Mouse (Mus musculus) embryonic fibroblast, embryonic 13.5 days (primary cell): ENCODE data around the gene Kalrn. TPM values are rescaled to one million over a fixed set of nuclear protein-coding genes. Genes with fewer than 3 reads are reported as not detected.

Experiments used
- H3K27ac ChIP-seq: 2 replicates; pipeline ENCODE4 v1.5.1; 2012; ENCODE audit warnings: low read length, control low read depth, inconsistent platforms; ENCODE audit not compliant: insufficient read depth
- H3K4me1 ChIP-seq: 2 replicates; pipeline ENCODE4 v1.6.1; 2011; ENCODE audit warnings: low read length; ENCODE audit not compliant: control insufficient read depth, insufficient read depth
- H3K4me3 ChIP-seq: 2 replicates; pipeline ENCODE4 v1.5.1; 2011; ENCODE audit warnings: mild to moderate bottlenecking, control low read depth, low read length; ENCODE audit not compliant: insufficient read depth
- CTCF ChIP-seq: IDR thresholded peaks from 2 replicates; pipeline ENCODE4 v1.5.1; 2011; ENCODE audit warnings: mild to moderate bottlenecking, control low read depth, low read length, moderate library complexity, borderline replicate concordance; ENCODE audit not compliant: insufficient read depth
- POLR2A ChIP-seq: IDR thresholded peaks from 2 replicates; pipeline ENCODE4 v1.6.1; 2011; ENCODE audit warnings: low read depth, mild to moderate bottlenecking, control low read depth, low read length, moderate library complexity
- polyA plus RNA-seq: library from polyadenylated mRNA; stranded (reverse); fragments of >200 nt; gene quantifications from 2 replicates; pipeline ENCODE4 v1.2.4, GENCODE M21; 2011; ENCODE audit warnings: low read depth; ENCODE audit not compliant: missing spikeins, insufficient read length

Kalrn gene
- polyA plus RNA-seq, 1 experiment: 25.5 TPM

- TF ChIP-seq CTCF (no peak), POLR2A (no peak)
- H3K4me1 ChIP-seq: peaks cover 3% of the 10 kb centered on the region; the same call in 1 of the 2 replicates
- no peak overlapping the region for H3K4me3 ChIP-seq
- no peak overlapping the region for H3K27ac ChIP-seq
Observed at GRCm38 (mm10) chr16:34413868-34414333, 159.4 kb downstream of the Kalrn start.

GRCm38 (mm10) chr16:34407036-34407435 lies 166.3 kb downstream of the Kalrn start:
- H3K27ac ChIP-seq: no peak overlapping the region
- no peak overlapping the region for H3K4me3 ChIP-seq
- no peaks in the 10 kb centered on the region; the same call in 1 of the 2 replicates for H3K4me1 ChIP-seq
- TF ChIP-seq CTCF (no peak), POLR2A (no peak)

GRCm38 (mm10) chr16:34405094-34405493 lies 168.2 kb downstream of the Kalrn start:
- no peak for TF ChIP-seq CTCF
- TF ChIP-seq POLR2A: no peak
- no peak overlapping the region for H3K27ac ChIP-seq
- no peak overlapping the region for H3K4me3 ChIP-seq
- no peaks in the 10 kb centered on the region for H3K4me1 ChIP-seq

GRCm38 (mm10) chr16:34401216-34401615 lies 172.1 kb downstream of the Kalrn start:
- Histone ChIP-seq H3K4me1 (no peaks in the 10 kb centered on the region), H3K4me3 (no peak overlapping the region), H3K27ac (no peak overlapping the region)
- TF ChIP-seq CTCF: no peak
- no peak for TF ChIP-seq POLR2A

- Histone ChIP-seq H3K4me3 (no peak overlapping the region), H3K27ac (no peak overlapping the region), H3K4me1 (no peaks in the 10 kb centered on the region)
- no peak for TF ChIP-seq CTCF
- no peak for TF ChIP-seq POLR2A
Observed at GRCm38 (mm10) chr16:34400102-34400728, 173.1 kb downstream of the Kalrn start.

GRCm38 (mm10) chr16:34395221-34395811 lies 178.0 kb downstream of the Kalrn start:
- TF ChIP-seq POLR2A: no peak
- no peak for TF ChIP-seq CTCF
- no peaks in the 10 kb centered on the region for H3K4me1 ChIP-seq

GRCm38 (mm10) chr16:34389520-34390271 lies 183.6 kb downstream of the Kalrn start:
- Histone ChIP-seq H3K27ac (no peak overlapping the region), H3K4me3 (no peak overlapping the region)
- TF ChIP-seq POLR2A (no peak), CTCF (no peak)

More at GRCm38 (mm10) chr16:34395221-34395811, 178.0 kb downstream of the Kalrn start:
- Histone ChIP-seq H3K4me3 (no peak overlapping the region), H3K27ac (no peak overlapping the region)

GRCm38 (mm10) chr16:34388871-34389270 lies 184.5 kb downstream of the Kalrn start:
- TF ChIP-seq POLR2A (no peak), CTCF (no peak)
- H3K4me3 ChIP-seq: no peak overlapping the region
- H3K4me1 ChIP-seq: peaks cover 6% of the 10 kb centered on the region; the same call in 1 of the 2 replicates
- H3K27ac ChIP-seq: no peak overlapping the region

More at GRCm38 (mm10) chr16:34389520-34390271, 183.6 kb downstream of the Kalrn start:
- peaks cover 6% of the 10 kb centered on the region; the same call in 1 of the 2 replicates for H3K4me1 ChIP-seq

GRCm38 (mm10) chr16:34385065-34385464 lies 188.3 kb downstream of the Kalrn start:
- H3K4me1 ChIP-seq: peaks cover 6% of the 10 kb centered on the region; the same call in 1 of the 2 replicates
- H3K4me3 ChIP-seq: no peak overlapping the region
- TF ChIP-seq CTCF (no peak), POLR2A (no peak)
- no peak overlapping the region for H3K27ac ChIP-seq

- no peak overlapping the region for H3K4me3 ChIP-seq
- H3K27ac ChIP-seq: no peak overlapping the region
- TF ChIP-seq POLR2A (no peak), CTCF (no peak)
- no peaks in the 10 kb centered on the region for H3K4me1 ChIP-seq
Observed at GRCm38 (mm10) chr16:34382992-34383391, 190.3 kb downstream of the Kalrn start.
